Mouse (Mus musculus) heart, embryonic 12.5 days (tissue): ENCODE measurements around the gene Arl5c. TPM values are rescaled to one million over a fixed set of nuclear protein-coding genes. Genes with fewer than 3 reads are reported as not detected.

Experiments
- ATAC-seq: fragments of 200-750 bp; cut with Nextera tagmentation; 2 replicates; pipeline ENCODE4 v1.8.0; 2017; ENCODE audit warnings: moderate TSS enrichment, moderate library complexity; ENCODE audit not compliant: insufficient number of reproducible peaks, low FRiP score
- H3K27ac ChIP-seq: fragments of 300-500 bp; sonication (generic); 2 replicates; pipeline ENCODE4 v1.5.1; 2016; ENCODE audit warnings: mild to moderate bottlenecking, moderate library complexity; ENCODE audit not compliant: poor library complexity, severe bottlenecking
- H3K27me3 ChIP-seq: fragments of 300-500 bp; sonication (generic); replicated peaks from 2 replicates; pipeline ENCODE4 v1.6.1; 2016; ENCODE audit warnings: mild to moderate bottlenecking, moderate library complexity
- H3K36me3 ChIP-seq: fragments of 300-500 bp; sonication (generic); 2 replicates; pipeline ENCODE4 v1.6.1; 2016; ENCODE audit warnings: mild to moderate bottlenecking, moderate library complexity
- H3K4me1 ChIP-seq: fragments of 300-500 bp; sonication (generic); replicated peaks from 2 replicates; pipeline ENCODE4 v1.6.1; 2016; ENCODE audit warnings: mild to moderate bottlenecking
- H3K4me2 ChIP-seq: fragments of 300-500 bp; sonication (generic); 2 replicates; pipeline ENCODE4 v1.6.1; 2016; ENCODE audit warnings: mild to moderate bottlenecking, moderate library complexity
- H3K4me3 ChIP-seq: fragments of 300-500 bp; sonication (generic); 2 replicates; pipeline ENCODE4 v1.5.1; 2016; ENCODE audit warnings: mild to moderate bottlenecking
- H3K9ac ChIP-seq: fragments of 300-500 bp; sonication (generic); 2 replicates; pipeline ENCODE4 v1.6.1; 2016; ENCODE audit warnings: mild to moderate bottlenecking, moderate library complexity
- H3K9me3 ChIP-seq: fragments of 300-500 bp; sonication (generic); replicated peaks from 2 replicates; pipeline ENCODE4 v1.6.1; 2016; ENCODE audit warnings: mild to moderate bottlenecking, moderate library complexity
- WGBS: fragments of 180-500 bp; shearing (Covaris S2); methylation state at CpG from one replicate; pipeline ENCODE4 v1.1.7; 2016; 5-methylcytosine and 5-hydroxymethylcytosine counted together
- polyA plus RNA-seq: library from polyadenylated mRNA; unstranded; fragments of >200 nt; fragmentation: Nextera tagmentation; extraction: Ambion mirVana; gene quantifications from 2 replicates; pipeline ENCODE4 v1.2.1, GENCODE M21; 2016

Gene Arl5c
- polyA plus RNA-seq, 1 experiment from 2014 or later: 3.9 TPM

DNA sequence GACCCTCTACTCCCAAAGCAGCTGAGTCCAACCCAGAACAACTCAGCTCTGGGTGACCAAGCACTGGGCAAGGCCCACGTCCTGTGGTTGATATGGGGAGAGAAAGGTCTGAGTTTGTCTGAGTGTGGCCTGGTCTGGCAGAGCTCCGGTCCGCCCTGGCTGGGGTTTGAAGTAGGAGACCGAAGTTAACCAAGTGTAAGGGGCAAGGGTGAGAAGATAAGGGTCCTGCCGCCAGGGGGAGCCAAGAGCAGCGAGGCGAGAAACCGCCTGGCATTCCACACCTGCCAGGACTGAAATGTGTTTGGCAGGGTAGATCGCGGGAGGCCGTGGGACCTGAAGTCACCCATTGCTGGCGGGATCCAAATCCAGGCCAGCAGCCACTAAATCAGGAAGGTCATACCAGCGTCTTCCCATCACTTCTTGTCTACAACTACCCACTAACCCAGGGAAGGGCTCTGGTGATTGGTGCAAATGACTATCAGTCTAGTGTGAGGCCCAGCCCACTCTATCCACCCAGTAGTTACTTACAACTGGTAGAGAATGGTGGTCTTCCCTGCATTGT is 1.4 kb downstream of the Arl5c start:
- Histone ChIP-seq H3K4me1 (peaks cover 23% of the 10 kb centered on the region), H3K4me2 (peak overlapping the region; percentile 94), H3K27me3 (peaks cover 45% of the 10 kb centered on the region), H3K9me3 (no peaks in the 10 kb centered on the region), H3K27ac (no peak overlapping the region), H3K36me3 (no peaks in the 10 kb centered on the region), H3K4me3 (peak overlapping the region; percentile 48), H3K9ac (0 out of 2 replicates have a peak overlapping the region, but pooled peaks have one; percentile 66)
- peak; percentile 26; the same call in 1 of the 2 replicates for ATAC-seq
- WGBS: 5% methylated on average over 13 of the region's 13 CpGs

DNA sequence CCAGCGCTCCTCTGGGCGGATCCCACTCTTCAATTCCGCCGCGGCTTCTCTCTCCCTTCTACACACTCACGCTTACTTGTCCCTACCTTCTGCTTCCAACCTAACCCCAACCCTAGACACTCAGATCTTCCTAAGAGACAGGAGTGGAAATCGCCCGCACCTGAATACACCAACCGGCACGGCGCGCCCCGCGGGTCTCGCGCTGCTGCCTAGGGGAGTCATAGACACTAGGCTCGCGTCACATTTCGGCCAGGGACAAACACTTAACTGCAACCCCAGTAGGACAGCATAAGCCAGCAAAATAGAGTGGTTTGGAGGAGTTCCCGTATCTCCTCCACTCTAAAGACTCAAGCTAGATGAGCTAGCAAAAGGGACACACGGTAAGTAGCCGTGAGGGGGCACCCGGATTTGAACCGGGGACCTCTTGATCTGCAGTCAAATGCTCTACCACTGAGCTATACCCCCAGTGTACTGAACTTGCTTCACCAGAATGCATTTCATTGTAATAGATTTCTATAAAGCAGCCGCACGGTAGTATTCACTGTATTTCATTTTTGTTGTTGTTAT is 7.4 kb downstream of the Arl5c start:
- Histone ChIP-seq H3K27ac (peak overlapping the region; percentile 86), H3K9me3 (no peaks in the 10 kb centered on the region), H3K27me3 (peaks cover 49% of the 10 kb centered on the region), H3K9ac (peak overlapping the region; percentile 85), H3K36me3 (no peaks in the 10 kb centered on the region), H3K4me2 (peak overlapping the region; percentile 95), H3K4me1 (peaks cover 30% of the 10 kb centered on the region), H3K4me3 (peak overlapping the region; percentile 90)
- peak; percentile 89 for ATAC-seq
- WGBS: under 1% methylated on average over 26 of the region's 26 CpGs

DNA sequence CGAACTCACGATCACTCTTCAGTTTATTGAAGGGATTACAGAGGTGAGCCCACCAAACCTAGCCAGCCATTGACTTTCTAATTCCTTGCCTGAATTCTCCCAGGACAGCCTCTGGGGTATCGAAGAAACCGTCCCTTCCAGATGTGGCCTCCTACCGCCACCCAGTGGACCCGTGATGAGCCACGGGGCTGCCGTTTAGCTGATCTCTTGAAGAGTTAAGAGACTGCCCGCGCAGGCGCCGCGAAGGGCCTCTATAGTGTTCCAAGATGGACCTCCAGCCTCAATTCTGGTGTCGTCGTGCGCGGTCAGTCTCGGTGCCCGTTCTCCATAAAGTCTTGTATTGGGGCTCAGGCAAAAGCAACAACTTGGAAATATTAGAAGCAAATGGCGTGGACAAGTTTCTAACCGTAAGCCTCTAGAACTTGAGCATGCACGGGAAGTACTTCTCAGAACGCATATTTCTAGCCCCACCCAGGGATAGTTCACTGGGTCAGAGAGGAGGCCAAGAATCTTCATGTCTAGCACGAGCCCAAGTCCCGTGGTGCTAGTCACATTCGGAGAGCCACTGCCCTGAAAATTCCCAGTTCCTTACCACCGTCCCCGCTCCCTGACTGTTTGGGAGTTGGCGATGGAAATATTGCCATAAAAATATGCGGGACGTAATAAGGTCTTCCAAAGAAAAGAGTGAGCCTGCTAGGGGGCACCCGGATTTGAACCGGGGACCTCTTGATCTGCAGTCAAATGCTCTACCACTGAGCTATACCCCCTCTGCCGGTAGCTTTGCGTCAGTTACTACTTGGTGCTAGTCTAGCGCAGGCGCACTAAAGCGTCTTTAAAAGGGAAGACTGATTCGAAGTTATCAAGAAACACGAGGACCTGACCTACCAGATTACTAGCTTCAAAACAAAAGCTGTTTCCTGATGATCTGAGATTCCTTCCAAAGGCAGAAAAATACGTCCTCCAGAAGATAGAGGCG is 8.1 kb downstream of the Arl5c start:
- Histone ChIP-seq H3K36me3 (no peaks in the 10 kb centered on the region), H3K9ac (peak overlapping the region; percentile 85), H3K4me3 (peak overlapping the region; percentile 90), H3K4me1 (peaks cover 30% of the 10 kb centered on the region), H3K4me2 (peak overlapping the region; percentile 95), H3K9me3 (no peaks in the 10 kb centered on the region), H3K27ac (peak overlapping the region; percentile 86), H3K27me3 (peaks cover 52% of the 10 kb centered on the region)
- under 1% methylated on average over 42 of the region's 42 CpGs for WGBS
- ATAC-seq: peak; percentile 85

DNA sequence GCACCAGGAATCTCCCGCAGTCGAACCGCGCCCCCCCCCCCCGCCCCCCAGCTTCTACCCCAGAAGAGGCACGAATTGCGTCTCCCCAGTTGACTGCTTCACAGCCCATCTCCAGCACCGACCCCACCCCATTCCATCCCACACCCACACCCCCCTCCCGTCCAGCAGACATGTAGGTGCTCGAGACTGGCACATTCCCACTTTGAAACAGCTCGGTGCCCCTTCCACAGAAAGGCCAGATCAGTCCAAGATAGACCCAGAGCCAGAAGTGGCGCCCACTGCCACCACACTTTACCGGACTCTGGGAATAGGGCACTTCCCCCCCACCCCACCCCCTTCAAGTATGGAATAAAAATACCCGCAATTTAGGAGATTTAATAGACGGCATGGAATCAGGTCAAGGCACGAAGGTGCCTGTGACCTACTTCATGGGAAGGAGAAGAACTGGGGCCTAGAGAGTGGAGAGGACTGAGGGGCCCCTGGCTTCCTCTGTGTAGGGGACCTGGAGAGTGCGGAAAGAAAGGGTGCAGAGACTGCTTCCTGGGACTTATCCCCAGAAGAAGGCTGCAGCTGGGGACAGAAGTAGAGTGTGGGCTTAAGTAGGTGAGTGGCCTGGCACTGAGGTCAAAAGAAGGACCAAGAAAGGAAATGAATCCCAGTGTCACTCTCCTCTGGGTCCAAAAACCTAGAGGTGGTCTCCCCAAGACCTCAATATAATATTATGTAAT is 9.1 kb downstream of the Arl5c start:
- Histone ChIP-seq H3K9ac (peak overlapping the region; percentile 70), H3K36me3 (no peaks in the 10 kb centered on the region), H3K27me3 (peaks cover 46% of the 10 kb centered on the region), H3K4me1 (peaks cover 30% of the 10 kb centered on the region), H3K4me2 (peak overlapping the region; percentile 95), H3K4me3 (peak overlapping the region; percentile 90), H3K27ac (no peak overlapping the region), H3K9me3 (no peaks in the 10 kb centered on the region)
- 20% methylated on average over 17 of the region's 17 CpGs for WGBS
- no peak for ATAC-seq

DNA sequence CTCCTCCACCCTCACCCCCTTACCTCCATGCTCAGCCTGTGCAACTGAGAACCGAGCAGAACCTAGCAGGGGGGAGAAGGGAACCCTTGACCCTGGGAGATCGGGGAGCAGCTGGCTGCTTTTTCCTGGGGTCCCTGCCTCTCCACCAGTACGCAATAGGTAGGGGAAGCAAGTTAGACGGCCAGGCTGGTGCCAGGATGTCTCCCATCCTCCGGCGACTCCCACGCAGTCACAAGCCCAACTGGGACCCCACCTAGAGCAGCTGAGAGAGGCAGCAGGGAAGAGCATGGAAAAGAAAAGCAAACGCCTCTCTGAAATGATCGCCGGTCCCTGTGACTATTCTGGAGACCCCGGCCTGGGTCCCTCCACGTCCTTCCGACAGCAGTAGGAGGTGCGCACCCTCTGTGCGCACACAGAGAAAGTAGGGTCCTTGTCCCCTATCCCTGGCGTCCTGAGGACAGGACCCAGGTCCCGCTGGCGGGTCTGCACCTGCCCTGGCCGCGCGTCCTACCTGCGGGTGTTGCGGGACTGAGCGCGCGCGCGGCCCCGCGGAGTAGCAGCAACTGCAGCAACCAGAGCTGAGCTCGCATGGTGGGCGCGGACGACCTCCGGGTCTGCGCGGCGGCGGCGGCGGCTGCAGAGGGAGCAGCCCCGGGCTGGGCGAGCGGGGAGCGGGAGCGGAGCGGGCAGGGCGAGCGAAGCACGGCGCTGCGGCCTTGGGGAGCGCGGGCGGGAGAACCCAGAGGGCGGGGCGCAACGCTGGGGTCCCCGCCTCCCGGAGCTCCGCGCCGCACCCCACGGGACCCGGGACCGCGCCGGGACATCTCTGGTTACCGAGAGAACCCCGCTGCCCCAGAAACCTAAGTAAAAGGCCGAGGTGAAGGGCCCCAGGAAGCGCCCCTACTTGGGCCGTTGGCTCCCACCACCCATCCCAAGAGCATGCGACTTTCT is 10.0 kb downstream of the Arl5c start, which contains the start of gene Plxdc1:
Plxdc1 (minus strand) TSS at position 718 of the 951 bp plus-strand sequence.
- peak within 1 kb of the TSS; percentile 95 for H3K4me2 ChIP-seq
- H3K9ac ChIP-seq: peak within 1 kb of the TSS; percentile 70
- peak within 1 kb of the TSS; percentile 90 for H3K4me3 ChIP-seq
- H3K4me1 ChIP-seq: peaks cover 30% of the 10 kb centered on the region
- H3K36me3 ChIP-seq: no peaks in the 10 kb centered on the region
- H3K27me3 ChIP-seq: peaks cover 54% of the 10 kb centered on the region
- WGBS: 3% methylated on average over 72 of the region's 74 CpGs
- H3K9me3 ChIP-seq: no peaks in the 10 kb centered on the region
- H3K27ac ChIP-seq: no peak within 1 kb of the TSS
- no peak for ATAC-seq

DNA sequence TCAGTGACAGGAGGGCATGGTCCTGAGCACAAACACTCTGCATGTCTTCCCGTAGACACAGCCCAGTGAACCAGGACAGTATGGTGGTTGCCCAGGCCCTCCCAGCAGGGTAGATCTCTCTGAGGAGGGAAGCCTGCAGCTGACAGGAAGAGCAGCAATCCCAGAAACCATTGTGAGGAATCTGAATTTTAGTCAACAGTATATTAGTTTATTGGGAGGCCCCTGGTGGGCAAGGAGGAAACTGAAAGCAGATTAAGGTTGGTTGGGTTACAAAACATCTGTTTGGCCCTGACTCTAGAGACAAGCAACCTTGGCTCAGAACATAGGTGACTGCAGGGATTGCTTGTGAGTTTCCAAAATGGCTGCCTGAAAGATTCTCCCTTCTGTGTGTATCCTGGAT is 12.0 kb downstream of the Arl5c start:
- Histone ChIP-seq H3K27ac (no peak overlapping the region), H3K4me3 (no peak overlapping the region), H3K9ac (no peak overlapping the region), H3K4me1 (peaks cover 15% of the 10 kb centered on the region), H3K27me3 (peaks cover 58% of the 10 kb centered on the region), H3K36me3 (no peaks in the 10 kb centered on the region), H3K9me3 (no peaks in the 10 kb centered on the region), H3K4me2 (no peak overlapping the region)
- no peak for ATAC-seq
- WGBS: 68% methylated on average over 1 of the region's 1 CpGs

DNA sequence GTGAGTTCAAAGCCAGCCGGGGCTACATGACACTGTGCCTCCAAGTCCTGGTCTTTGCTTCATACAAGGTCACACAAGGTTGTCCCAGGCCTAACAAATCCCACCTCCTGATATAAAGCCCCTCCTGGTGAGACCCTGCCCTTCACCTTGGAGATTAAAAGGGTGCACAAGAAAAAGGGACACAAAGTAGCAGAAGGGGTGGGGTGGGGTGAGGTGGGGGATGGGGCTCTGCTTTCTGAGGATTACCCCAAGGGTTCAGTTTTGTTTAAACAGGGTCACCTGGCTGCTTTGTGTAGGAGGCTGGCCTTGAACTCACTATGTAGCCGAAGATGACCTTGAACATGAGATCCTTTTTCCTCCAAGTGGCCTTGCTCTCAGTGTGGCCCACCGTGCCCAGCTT is 12.5 kb downstream of the Arl5c start:
- H3K9me3 ChIP-seq: no peaks in the 10 kb centered on the region
- H3K27me3 ChIP-seq: peaks cover 61% of the 10 kb centered on the region
- H3K4me3 ChIP-seq: no peak overlapping the region
- H3K9ac ChIP-seq: no peak overlapping the region
- no peaks in the 10 kb centered on the region for H3K36me3 ChIP-seq
- no peak overlapping the region for H3K27ac ChIP-seq
- 95% methylated on average over 3 of the region's 3 CpGs for WGBS
- peaks cover 15% of the 10 kb centered on the region for H3K4me1 ChIP-seq
- no peak overlapping the region for H3K4me2 ChIP-seq
- ATAC-seq: no peak

DNA sequence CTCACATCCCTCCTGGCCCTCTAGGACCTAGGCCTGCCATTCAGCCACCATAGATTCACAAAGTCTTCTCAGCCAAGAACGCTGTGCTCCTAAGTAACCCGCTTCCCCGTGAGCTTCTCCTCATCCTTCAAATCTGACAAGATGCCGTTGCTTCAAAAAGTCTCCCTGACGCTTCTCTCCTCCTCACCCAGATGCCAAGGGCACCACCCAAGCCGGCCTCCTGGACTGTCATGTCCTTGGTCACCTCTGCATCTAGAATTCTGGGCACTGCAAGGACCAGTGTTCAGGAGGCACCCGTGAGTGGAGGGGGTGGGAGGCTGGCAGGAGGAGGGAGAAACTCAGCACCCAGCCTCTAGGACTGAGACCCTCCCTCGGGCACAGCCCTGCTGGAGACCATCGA is 13.3 kb downstream of the Arl5c start:
- H3K36me3 ChIP-seq: no peaks in the 10 kb centered on the region
- peaks cover 15% of the 10 kb centered on the region for H3K4me1 ChIP-seq
- H3K4me2 ChIP-seq: no peak overlapping the region
- H3K9ac ChIP-seq: no peak overlapping the region
- H3K27me3 ChIP-seq: peaks cover 64% of the 10 kb centered on the region
- WGBS: 89% methylated on average over 9 of the region's 9 CpGs
- no peak for ATAC-seq
- H3K27ac ChIP-seq: no peak overlapping the region
- H3K4me3 ChIP-seq: no peak overlapping the region
- H3K9me3 ChIP-seq: no peaks in the 10 kb centered on the region

DNA sequence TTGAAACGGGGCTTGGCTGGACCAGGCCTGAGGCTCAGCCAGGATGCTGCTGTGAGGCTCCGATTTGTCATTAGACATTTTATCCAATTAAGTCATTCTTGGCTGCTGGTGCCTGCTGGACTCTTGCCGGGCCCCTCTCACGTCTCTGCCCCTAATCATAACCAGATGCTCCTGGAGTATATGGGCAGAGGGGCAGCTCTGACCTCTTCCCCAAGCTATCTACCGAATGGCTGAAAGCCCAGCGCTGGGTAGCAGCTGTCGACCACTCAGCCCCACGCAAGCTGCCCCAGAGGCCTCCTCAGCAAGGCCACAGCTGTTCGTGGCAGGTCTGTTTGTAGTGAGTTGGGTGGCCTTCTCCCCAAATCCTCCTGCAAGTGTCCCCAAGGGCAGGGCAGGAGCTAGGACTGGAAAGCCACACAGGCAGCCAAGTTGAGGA is 15.4 kb downstream of the Arl5c start:
- no peaks in the 10 kb centered on the region for H3K9me3 ChIP-seq
- peaks cover 51% of the 10 kb centered on the region for H3K27me3 ChIP-seq
- WGBS: 58% methylated on average over 9 of the region's 9 CpGs
- no peak overlapping the region for H3K27ac ChIP-seq
- H3K4me2 ChIP-seq: no peak overlapping the region
- H3K9ac ChIP-seq: no peak overlapping the region
- H3K4me1 ChIP-seq: no peaks in the 10 kb centered on the region
- ATAC-seq: no peak
- H3K36me3 ChIP-seq: no peaks in the 10 kb centered on the region
- H3K4me3 ChIP-seq: no peak overlapping the region
